Mouse (Mus musculus) forelimb bud, embryonic 11.5 days (tissue): ENCODE data around the gene Ppp1r11.
A peak's percentile ranks its signal among the peaks of the same experiment; 100 is the strongest.

Source experiments
- DNase-seq: peaks from one replicate; pipeline ENCODE4 v3.0.0-alpha.2; 2012; ENCODE audit warnings: low read depth, low spot score

Ppp1r11 gene

GRCm38 (mm10) chr17:36961125-36961524 lies 9.6 kb upstream of the Ppp1r11 start:
- DNase-seq: no peak

- DNase-seq: no peak
These were observed 7.3 kb upstream of the Ppp1r11 start for GRCm38 (mm10) chr17:36958884-36959283.

- peak; percentile 99 for DNase-seq
These were observed 6.6 kb upstream of the Ppp1r11 start, which contains the start of the genes Znrd1 and Znrd1as for GRCm38 (mm10) chr17:36957999-36958743. Gene Znrd1 (minus strand): TSS chr17:36958559. Gene Znrd1as (plus strand): TSS chr17:36958592.

GRCm38 (mm10) chr17:36953062-36953461 lies 1.5 kb upstream of the Ppp1r11 start:
- DNase-seq: no peak

- no peak for DNase-seq
These were observed 1.1 kb upstream of the Ppp1r11 start for GRCm38 (mm10) chr17:36952631-36953030.

GRCm38 (mm10) chr17:36949265-36949664 lies 2.3 kb downstream of the Ppp1r11 start:
- no peak for DNase-seq

- DNase-seq: no peak
These were observed 3.3 kb downstream of the Ppp1r11 start for GRCm38 (mm10) chr17:36948286-36948685.

- peak; percentile 19 for DNase-seq
These were observed 4.3 kb downstream of the Ppp1r11 start for GRCm38 (mm10) chr17:36947051-36947819.

- DNase-seq: peak; percentile 57
These were observed 7.3 kb downstream of the Ppp1r11 start for GRCm38 (mm10) chr17:36944121-36944775.

GRCm38 (mm10) chr17:36943691-36944090 lies 7.8 kb downstream of the Ppp1r11 start:
- DNase-seq: no peak

GRCm38 (mm10) chr17:36942791-36943471 lies 8.6 kb downstream of the Ppp1r11 start, which contains the start of gene Rnf39:
Gene Rnf39 (plus strand): TSS chr17:36942918.
- DNase-seq: no peak

GRCm38 (mm10) chr17:36942391-36942790 lies 9.2 kb downstream of the Ppp1r11 start:
- no peak for DNase-seq

GRCm38 (mm10) chr17:36938056-36938455 lies 13.5 kb downstream of the Ppp1r11 start:
- DNase-seq: no peak

- no peak for DNase-seq
These were observed 19.7 kb downstream of the Ppp1r11 start for GRCm38 (mm10) chr17:36931806-36932205.

GRCm38 (mm10) chr17:36931130-36931529 lies 20.4 kb downstream of the Ppp1r11 start:
- DNase-seq: no peak

GRCm38 (mm10) chr17:36930233-36930632 lies 21.3 kb downstream of the Ppp1r11 start:
- DNase-seq: no peak

- DNase-seq: no peak
These were observed 22.2 kb downstream of the Ppp1r11 start for GRCm38 (mm10) chr17:36929236-36929932.

- DNase-seq: no peak
These were observed 23.9 kb downstream of the Ppp1r11 start for GRCm38 (mm10) chr17:36927496-36928120.

GRCm38 (mm10) chr17:36923491-36923890 lies 28.1 kb downstream of the Ppp1r11 start:
- DNase-seq: no peak

- DNase-seq: no peak
These were observed 28.8 kb downstream of the Ppp1r11 start for GRCm38 (mm10) chr17:36922715-36923114.
